Mouse (Mus musculus): ENCODE data around the gene Hdac7. TPM values are rescaled to one million over a fixed set of nuclear protein-coding genes. Genes with fewer than 3 reads are reported as not detected.
A peak's percentile ranks its signal among the peaks of the same experiment; 100 is the strongest.

Hdac7 gene
- polyA plus RNA-seq, 1 experiment from 2014 or later, result 34.8 TPM

- Histone ChIP-seq H3K27ac (no peak overlapping the region), H3K4me1 (no peaks in the 10 kb centered on the region), H3K9ac (0 out of 2 replicates have a peak overlapping the region, but pooled peaks have one; percentile 0), H3K36me3 (no peaks in the 10 kb centered on the region), H3K4me2 (replicated peaks) (no peak overlapping the region), H3K4me3 (no peak overlapping the region), H3K27me3 (no peaks in the 10 kb centered on the region), H3K9me3 (no peaks in the 10 kb centered on the region)
- WGBS, result 76% methylated on average over 3 of the region's 3 CpGs
- no peak for ATAC-seq (ENCODE audit: low FRiP score, low read depth)
These were observed 8.0 kb upstream of the Hdac7 start for GRCm38 (mm10) chr15:97852291-97852690.

DNA sequence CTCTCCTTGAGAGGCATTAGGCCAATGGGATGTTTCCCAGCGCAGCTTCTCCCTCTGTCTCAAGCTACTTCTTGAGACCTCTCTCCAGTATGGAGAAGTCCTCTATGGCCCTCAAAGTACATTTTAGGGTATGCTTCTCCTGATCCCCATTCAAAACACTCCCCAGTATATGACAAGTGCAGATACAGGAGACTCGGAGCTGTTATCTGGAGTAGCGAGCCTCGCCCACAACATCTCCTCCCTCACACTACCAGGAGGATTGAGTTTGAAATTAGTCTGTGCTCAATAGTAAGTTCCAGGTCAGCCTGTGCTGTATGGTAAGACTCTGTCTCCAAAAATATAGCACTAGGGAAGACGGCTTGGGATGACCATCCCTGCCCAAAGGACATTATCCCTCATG lies 6.7 kb upstream of the Hdac7 start:
- H3K27me3 ChIP-seq, result no peaks in the 10 kb centered on the region
- H3K9ac ChIP-seq, result no peak overlapping the region
- no peaks in the 10 kb centered on the region for H3K4me1 ChIP-seq
- no peak overlapping the region for H3K4me2 ChIP-seq (replicated peaks)
- H3K27ac ChIP-seq, result no peak overlapping the region
- no peaks in the 10 kb centered on the region for H3K36me3 ChIP-seq
- H3K9me3 ChIP-seq, result no peaks in the 10 kb centered on the region
- ATAC-seq (ENCODE audit: low FRiP score, low read depth), result no peak
- no peak overlapping the region for H3K4me3 ChIP-seq
- WGBS, result 80% methylated on average over 5 of the region's 5 CpGs

GRCm38 (mm10) chr15:97850441-97850840 lies 6.1 kb upstream of the Hdac7 start:
- ATAC-seq (ENCODE audit: low FRiP score, low read depth), result no peak
- no peak overlapping the region for H3K4me2 ChIP-seq (replicated peaks)
- no peak overlapping the region for H3K4me3 ChIP-seq
- no peaks in the 10 kb centered on the region for H3K9me3 ChIP-seq
- WGBS, result 19% methylated on average over 2 of the region's 2 CpGs
- H3K4me1 ChIP-seq, result no peaks in the 10 kb centered on the region
- H3K9ac ChIP-seq, result no peak overlapping the region
- H3K27ac ChIP-seq, result no peak overlapping the region
- H3K36me3 ChIP-seq, result no peaks in the 10 kb centered on the region
- no peaks in the 10 kb centered on the region for H3K27me3 ChIP-seq

DNA sequence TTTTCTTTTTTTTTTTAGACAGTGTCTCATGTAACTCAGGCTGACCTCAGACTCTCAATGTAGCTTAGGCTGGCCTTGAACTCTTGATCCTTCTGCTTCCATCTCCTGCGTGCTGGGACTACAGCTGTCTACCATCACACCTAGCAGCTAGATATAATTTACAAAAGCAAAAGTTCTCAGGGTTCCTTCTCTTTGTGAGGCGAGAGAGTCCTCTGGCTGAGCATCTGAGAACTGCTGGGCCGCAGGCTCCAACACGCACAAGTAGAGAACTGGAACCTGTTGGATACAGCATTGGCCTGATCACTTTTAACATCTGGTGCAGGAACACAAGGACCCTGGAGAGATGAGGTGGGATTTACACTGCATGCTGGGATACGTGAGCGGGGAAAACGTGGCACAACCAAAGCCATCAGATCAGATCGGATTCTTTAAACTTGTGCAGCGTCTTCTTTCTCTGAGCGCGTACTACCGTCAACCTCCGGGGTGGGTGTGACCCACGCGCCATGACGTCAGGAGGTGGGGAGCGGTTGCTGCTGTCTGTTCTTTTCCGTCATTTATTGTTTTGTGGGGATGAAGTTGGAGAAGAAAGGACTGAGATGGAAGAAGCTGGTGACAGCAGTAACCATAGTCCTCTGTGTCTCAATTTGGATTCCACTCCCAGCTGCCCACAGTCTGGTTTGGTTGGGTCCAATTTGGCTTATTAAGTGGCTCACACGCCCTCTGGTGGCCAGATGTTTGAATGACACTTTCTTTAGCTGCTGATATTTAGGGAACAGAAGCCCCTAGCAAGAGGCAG lies 5.0 kb upstream of the Hdac7 start:
- Histone ChIP-seq H3K9me3 (no peaks in the 10 kb centered on the region), H3K27ac (peak overlapping the region; percentile 78), H3K36me3 (no peaks in the 10 kb centered on the region), H3K4me3 (peak overlapping the region; percentile 39), H3K4me2 (replicated peaks) (peak overlapping the region; percentile 69), H3K4me1 (no peaks in the 10 kb centered on the region), H3K9ac (peak overlapping the region; percentile 35; the same call in 1 of the 2 replicates), H3K27me3 (no peaks in the 10 kb centered on the region)
- WGBS, result 5% methylated on average over 19 of the region's 19 CpGs
- ATAC-seq (ENCODE audit: low FRiP score, low read depth), result peak; percentile 82

DNA sequence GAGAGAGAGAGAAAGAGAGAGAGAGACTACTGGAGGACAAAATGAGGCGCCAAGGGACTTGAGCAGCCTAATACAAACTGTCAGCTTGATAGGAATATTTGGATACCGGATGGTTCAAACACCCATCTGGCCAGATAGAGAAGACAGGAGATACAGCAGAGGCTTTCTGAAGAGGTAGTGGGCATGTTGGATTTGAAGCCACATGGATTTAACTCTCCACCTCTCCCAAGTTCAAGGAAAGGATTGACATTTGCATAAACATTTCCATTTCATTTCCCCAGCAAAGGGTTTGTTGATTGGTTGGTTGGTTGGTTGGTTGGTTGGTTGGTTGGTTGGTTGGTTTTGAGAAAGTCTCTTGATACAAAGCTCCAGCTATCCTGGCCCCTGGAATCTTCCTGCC lies 3.6 kb upstream of the Hdac7 start:
- WGBS, result 89% methylated on average over 2 of the region's 2 CpGs

GRCm38 (mm10) chr15:97847285-97847684 lies 3.0 kb upstream of the Hdac7 start:
- ATAC-seq (ENCODE audit: low FRiP score, low read depth), result no peak
- Histone ChIP-seq H3K4me2 (replicated peaks) (no peak overlapping the region), H3K4me1 (no peaks in the 10 kb centered on the region), H3K4me3 (no peak overlapping the region), H3K36me3 (no peaks in the 10 kb centered on the region), H3K9ac (no peak overlapping the region), H3K27me3 (no peaks in the 10 kb centered on the region), H3K27ac (no peak overlapping the region), H3K9me3 (no peaks in the 10 kb centered on the region)
- WGBS, result 82% methylated on average over 4 of the region's 4 CpGs

More for the DNA sequence above, 3.6 kb upstream of the Hdac7 start:
- no peak for ATAC-seq (ENCODE audit: low FRiP score, low read depth)
- no peaks in the 10 kb centered on the region for H3K36me3 ChIP-seq
- H3K27me3 ChIP-seq, result no peaks in the 10 kb centered on the region
- no peaks in the 10 kb centered on the region for H3K9me3 ChIP-seq
- no peak overlapping the region for H3K4me2 ChIP-seq (replicated peaks)
- H3K4me1 ChIP-seq, result no peaks in the 10 kb centered on the region
- H3K27ac ChIP-seq, result no peak overlapping the region
- H3K9ac ChIP-seq, result no peak overlapping the region
- H3K4me3 ChIP-seq, result no peak overlapping the region

DNA sequence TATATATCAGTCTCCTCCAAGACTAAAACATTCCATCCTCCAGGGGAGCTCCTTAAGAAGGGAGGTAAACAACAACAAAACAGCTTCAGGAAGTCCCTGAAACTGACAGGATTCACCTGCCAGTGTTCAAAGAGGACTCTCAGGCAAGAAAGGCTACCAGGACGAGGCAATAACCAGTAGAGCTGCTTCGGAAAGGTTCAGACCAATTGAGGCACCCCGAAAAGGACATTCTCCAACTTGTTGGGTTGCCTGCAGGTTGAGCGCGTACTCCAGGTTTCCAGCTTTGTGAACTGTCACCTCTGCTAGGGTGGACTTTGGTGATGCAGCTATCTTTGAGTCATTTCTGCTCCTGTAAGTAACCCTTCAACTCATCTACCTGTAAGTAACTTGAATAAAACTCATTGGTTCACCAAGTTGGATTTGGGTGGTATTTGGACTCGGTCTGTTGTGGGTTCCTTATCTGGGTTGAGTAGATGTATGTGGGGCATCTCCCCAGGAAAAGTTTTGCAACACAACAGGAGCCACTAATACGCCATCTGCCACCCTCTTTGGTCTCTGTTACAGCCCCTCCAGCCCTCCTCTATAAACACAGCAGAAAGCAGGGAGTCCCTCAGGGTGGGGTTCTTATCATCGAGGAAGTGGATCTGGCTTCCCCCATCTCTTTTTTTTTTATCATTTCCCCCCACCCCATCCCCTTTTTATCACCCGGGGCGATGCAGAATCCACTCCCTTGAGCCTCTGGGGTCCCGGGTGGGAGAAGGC lies 2.0 kb upstream of the Hdac7 start:
- no peak overlapping the region for H3K4me3 ChIP-seq
- H3K4me2 ChIP-seq (replicated peaks), result no peak overlapping the region
- H3K36me3 ChIP-seq, result no peaks in the 10 kb centered on the region
- H3K27me3 ChIP-seq, result no peaks in the 10 kb centered on the region
- H3K9me3 ChIP-seq, result no peaks in the 10 kb centered on the region
- 91% methylated on average over 11 of the region's 11 CpGs for WGBS
- H3K27ac ChIP-seq, result no peak overlapping the region
- no peaks in the 10 kb centered on the region for H3K4me1 ChIP-seq
- no peak overlapping the region for H3K9ac ChIP-seq
- ATAC-seq (ENCODE audit: low FRiP score, low read depth), result no peak

- WGBS, result 71% methylated on average over 7 of the region's 7 CpGs
- Histone ChIP-seq H3K36me3 (no peaks in the 10 kb centered on the region), H3K9me3 (no peaks in the 10 kb centered on the region), H3K4me1 (peaks cover 20% of the 10 kb centered on the region), H3K4me2 (replicated peaks) (no peak overlapping the region), H3K4me3 (no peak overlapping the region), H3K9ac (no peak overlapping the region), H3K27me3 (no peaks in the 10 kb centered on the region), H3K27ac (no peak overlapping the region)
- ATAC-seq (ENCODE audit: low FRiP score, low read depth), result no peak
These were observed 1.1 kb downstream of the Hdac7 start for GRCm38 (mm10) chr15:97843247-97843651.

GRCm38 (mm10) chr15:97842058-97842457 lies 2.2 kb downstream of the Hdac7 start:
- Histone ChIP-seq H3K9ac (no peak overlapping the region), H3K36me3 (no peaks in the 10 kb centered on the region), H3K4me1 (peaks cover 31% of the 10 kb centered on the region), H3K27me3 (no peaks in the 10 kb centered on the region), H3K9me3 (no peaks in the 10 kb centered on the region), H3K4me3 (no peak overlapping the region), H3K4me2 (replicated peaks) (no peak overlapping the region), H3K27ac (no peak overlapping the region)
- ATAC-seq (ENCODE audit: low FRiP score, low read depth), result no peak
- 85% methylated on average over 6 of the region's 6 CpGs for WGBS

DNA sequence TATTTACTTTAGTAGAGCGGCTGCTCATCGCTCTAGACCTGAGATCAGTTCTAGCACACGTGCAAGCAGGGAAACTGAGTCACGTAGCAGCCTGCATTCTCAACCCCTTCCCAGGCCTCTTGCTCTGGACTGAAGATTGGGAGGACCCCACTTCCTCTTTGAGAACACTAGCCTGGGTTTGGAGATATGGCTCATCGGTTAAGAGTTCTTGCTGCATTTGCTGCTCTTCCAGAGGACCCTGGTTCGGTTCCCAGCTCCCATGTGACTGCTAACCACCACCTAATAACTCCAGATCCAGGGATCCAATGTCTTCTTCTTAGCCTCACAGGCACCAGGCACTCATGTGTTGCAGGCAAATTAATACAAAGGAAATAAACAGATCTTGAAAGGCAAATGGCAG lies 2.9 kb downstream of the Hdac7 start:
- H3K9me3 ChIP-seq, result no peaks in the 10 kb centered on the region
- no peak overlapping the region for H3K4me3 ChIP-seq
- no peaks in the 10 kb centered on the region for H3K36me3 ChIP-seq
- no peaks in the 10 kb centered on the region for H3K27me3 ChIP-seq
- H3K4me2 ChIP-seq (replicated peaks), result no peak overlapping the region
- ATAC-seq (ENCODE audit: low FRiP score, low read depth), result no peak
- no peak overlapping the region for H3K9ac ChIP-seq
- H3K4me1 ChIP-seq, result peaks cover 34% of the 10 kb centered on the region
- no peak overlapping the region for H3K27ac ChIP-seq
- WGBS, result 96% methylated on average over 6 of the region's 6 CpGs

GRCm38 (mm10) chr15:97840781-97841180 lies 3.5 kb downstream of the Hdac7 start:
- H3K4me3 ChIP-seq, result no peak overlapping the region
- no peaks in the 10 kb centered on the region for H3K27me3 ChIP-seq
- ATAC-seq (ENCODE audit: low FRiP score, low read depth), result no peak
- H3K36me3 ChIP-seq, result no peaks in the 10 kb centered on the region
- WGBS, result 93% methylated on average over 1 of the region's 1 CpGs
- H3K27ac ChIP-seq, result no peak overlapping the region
- no peaks in the 10 kb centered on the region for H3K9me3 ChIP-seq
- H3K4me2 ChIP-seq (replicated peaks), result no peak overlapping the region
- H3K4me1 ChIP-seq, result peaks cover 34% of the 10 kb centered on the region
- H3K9ac ChIP-seq, result no peak overlapping the region

- no peak overlapping the region for H3K4me3 ChIP-seq
- H3K36me3 ChIP-seq, result no peaks in the 10 kb centered on the region
- no peak overlapping the region for H3K4me2 ChIP-seq (replicated peaks)
- no peaks in the 10 kb centered on the region for H3K9me3 ChIP-seq
- peak overlapping the region; percentile 52 for H3K27ac ChIP-seq
- no peaks in the 10 kb centered on the region for H3K27me3 ChIP-seq
- no peak overlapping the region for H3K9ac ChIP-seq
- H3K4me1 ChIP-seq, result peaks cover 34% of the 10 kb centered on the region
- ATAC-seq (ENCODE audit: low FRiP score, low read depth), result peak; percentile 73
- WGBS, result 11% methylated on average over 3 of the region's 3 CpGs
These were observed 4.3 kb downstream of the Hdac7 start for GRCm38 (mm10) chr15:97839991-97840455.
